Mouse (Mus musculus) ovary, postnatal 36 days (tissue): Measurements from ENCODE around the gene Znrf3.

ENCODE experiments used
- DNase-seq: peaks from one replicate; pipeline ENCODE4 v3.0.0; 2022; ENCODE audit warnings: low spot score, mixed read lengths

The Znrf3 gene

GRCm38 (mm10) chr11:5398301-5399053 is 46.2 kb downstream of the Znrf3 start:
- DNase-seq, result no peak

GRCm38 (mm10) chr11:5390969-5391831 is 53.4 kb downstream of the Znrf3 start:
- DNase-seq, result no peak

GRCm38 (mm10) chr11:5382652-5383051 is 62.0 kb downstream of the Znrf3 start:
- no peak for DNase-seq

GRCm38 (mm10) chr11:5381226-5381625 is 63.4 kb downstream of the Znrf3 start:
- peak; percentile 14 for DNase-seq

GRCm38 (mm10) chr11:5380275-5380674 is 64.4 kb downstream of the Znrf3 start:
- peak; percentile 22 for DNase-seq

DNA sequence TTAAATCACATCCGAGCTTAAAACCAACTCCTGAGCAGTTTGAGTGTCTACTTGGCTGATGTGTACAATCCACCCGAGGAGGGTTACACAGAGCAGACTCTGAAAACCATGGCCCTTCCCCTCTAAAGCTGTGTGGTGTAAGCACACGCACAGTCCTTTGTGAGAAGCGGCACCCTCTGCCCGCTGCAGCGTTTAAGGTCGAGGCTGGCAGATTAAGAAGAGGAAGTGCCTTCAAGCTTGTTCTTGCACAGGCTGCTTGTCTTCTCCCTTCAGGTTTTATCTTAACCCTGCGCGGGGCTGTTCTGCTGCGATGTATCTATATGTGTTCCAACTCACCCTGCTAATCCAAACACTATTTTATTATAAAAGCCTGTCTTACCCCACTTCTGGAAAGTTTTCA is 75.5 kb downstream of the Znrf3 start:
- no peak for DNase-seq

- no peak for DNase-seq
Observed at GRCm38 (mm10) chr11:5368492-5368891, 76.2 kb downstream of the Znrf3 start.

DNA sequence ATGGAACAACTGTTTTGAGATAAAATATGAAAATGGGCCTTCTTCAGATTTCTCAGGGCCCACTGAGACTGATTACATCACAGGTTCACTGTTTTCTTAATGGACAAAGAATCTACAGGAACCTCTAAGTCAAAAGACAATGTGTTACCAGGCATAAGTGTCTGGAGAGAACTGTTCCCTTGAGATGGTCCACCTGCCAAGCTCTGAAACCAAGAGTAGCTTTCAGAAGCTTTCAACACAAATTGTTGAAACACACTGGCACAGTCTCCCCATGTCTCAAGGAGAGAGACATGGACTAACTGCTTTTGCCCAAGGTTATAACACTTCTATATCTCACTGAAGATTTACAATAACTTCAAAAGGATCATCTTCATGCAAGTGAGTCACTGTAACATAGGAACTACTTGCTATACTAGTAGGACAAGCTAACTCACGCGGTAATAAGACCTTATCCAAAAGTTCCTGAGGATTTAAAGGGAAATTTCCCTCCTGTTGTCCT is 89.3 kb downstream of the Znrf3 start:
- no peak for DNase-seq

DNA sequence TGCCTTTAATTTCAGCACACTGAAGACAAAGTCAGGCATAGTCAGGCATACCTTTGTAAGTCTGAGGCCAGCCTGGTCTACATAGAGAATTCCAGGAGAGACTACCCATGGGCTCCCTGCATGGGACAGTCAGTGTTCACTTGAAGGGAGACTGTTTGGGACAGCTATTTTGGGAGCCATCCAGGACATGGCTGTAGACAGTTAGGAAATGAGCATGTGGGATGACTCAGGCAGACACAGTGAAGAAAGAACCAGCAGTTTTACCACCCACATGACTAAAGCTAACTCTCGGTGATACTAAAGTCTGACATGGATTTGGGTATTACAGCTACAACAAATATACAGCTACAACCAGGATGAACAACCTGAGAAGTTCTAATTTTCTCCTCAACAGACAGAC is 89.9 kb downstream of the Znrf3 start:
- DNase-seq, result no peak

- DNase-seq, result no peak
Observed at GRCm38 (mm10) chr11:5353032-5353431, 91.6 kb downstream of the Znrf3 start.

- no peak for DNase-seq
Observed at GRCm38 (mm10) chr11:5349483-5349882, 95.2 kb downstream of the Znrf3 start.

GRCm38 (mm10) chr11:5346845-5347640 is 97.6 kb downstream of the Znrf3 start:
- DNase-seq, result no peak

DNA sequence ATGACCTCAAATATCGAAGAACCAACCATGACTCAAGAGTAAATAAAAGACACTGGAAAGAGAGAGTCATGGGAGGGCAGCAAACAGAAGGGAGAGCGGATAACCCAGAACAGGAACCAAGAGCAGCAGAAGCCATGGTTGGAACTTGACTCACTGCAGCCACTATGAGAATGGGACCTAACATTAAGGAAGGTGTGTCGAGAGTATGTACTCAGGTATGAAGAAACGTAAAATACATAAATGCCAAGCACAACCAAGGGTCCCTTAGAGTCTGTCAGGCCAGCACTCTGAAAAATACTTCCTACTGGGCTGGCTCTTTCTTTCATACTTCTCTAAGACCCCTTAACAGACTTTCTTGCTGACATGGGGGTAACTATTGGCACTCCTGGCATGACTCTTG is 100.9 kb downstream of the Znrf3 start:
- DNase-seq, result no peak

DNA sequence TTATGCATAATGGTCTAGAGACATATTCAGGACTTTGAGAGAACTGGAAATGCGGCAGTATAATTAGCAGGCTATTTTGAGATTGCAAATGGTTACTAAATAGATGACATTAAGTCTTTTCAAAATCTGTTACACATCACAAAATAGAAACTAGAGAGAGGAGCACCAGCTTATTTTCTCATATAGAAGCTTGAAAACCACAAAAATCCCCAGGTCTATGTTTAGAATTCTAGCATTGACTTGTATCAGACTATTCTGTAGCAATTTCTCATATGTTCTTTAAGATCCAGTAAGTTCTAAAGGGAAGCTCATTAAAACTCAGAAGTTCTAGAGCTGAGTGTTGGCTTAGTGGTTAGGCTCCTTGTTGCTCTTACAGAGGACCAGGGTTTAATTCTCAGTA is 104.9 kb downstream of the Znrf3 start:
- DNase-seq, result no peak

DNA sequence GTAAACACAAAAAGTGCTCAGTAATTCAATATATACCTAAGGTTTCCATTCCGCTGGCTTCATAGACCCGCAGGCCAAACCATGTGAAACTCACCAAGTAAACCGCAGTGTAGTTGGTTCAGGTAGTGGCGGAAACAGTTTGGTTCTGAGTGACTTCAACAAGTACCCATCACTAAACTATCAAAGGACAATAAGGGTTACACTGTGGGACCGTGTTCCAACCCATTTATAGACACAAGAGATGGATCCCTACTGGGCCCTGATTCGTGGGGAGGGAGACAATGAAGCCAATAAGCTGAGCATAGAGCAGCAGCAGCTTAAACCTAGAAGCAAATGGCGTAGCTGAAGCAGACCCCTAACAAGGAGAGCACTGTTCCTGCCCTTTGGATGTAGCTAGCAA is 107.8 kb downstream of the Znrf3 start:
- DNase-seq, result no peak

- DNase-seq, result no peak
Observed at GRCm38 (mm10) chr11:5336269-5336668, 108.4 kb downstream of the Znrf3 start.

DNA sequence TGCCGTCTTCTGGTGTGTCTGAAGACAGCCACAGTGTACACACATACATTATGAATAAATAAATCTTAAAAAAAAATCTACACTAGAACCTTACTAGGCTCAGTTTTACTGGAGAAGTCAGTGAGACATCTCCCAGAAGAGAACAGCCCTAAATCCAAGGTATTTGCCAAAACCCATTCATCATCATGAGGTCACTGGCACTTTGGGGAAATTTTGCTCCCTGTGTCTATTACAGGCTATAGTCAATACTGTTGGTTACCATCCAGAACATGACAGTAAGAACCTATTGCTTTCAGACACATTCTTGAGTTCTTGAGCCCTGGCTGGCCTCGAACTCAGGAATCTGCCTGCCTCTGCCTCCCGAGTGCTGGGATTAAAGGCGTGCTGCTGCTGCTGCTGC is 113.8 kb downstream of the Znrf3 start:
- DNase-seq, result no peak

DNA sequence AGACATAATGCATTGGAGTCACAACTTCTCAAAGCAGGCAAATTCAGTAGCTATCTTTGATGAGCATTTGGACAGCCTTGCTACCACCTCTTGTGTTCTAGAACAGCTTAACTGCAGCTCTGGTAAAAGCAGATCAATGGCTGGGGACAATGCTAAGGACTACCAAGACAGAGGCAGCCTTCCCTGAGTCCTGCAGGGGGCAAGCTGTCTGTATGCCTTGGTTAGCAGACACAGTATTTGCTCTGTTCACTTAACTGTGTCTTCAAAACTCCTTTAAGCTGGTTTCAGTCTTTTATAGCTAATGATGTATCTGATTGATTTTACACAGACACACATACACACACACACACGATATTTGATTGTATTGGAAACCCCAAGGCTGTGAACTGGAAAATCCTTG is 117.0 kb downstream of the Znrf3 start:
- no peak for DNase-seq

DNA sequence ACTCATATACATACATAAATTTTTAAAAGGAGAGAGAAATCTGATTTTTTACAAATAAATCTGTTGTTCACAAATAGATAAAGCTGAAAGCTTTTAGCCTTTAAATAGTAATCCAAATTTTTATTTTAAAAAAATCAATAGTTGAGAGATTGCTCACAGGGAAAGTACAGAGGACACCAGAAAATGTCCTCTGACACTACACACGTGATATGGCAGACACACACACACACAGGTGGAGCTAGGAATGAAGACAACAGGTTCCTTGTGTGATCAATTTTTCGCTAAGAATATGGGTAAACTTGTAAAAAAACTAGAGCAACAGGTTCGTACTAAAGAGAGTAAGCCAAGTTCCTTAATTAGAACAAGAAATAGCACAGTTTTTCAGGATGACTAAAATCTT is 118.4 kb downstream of the Znrf3 start:
- no peak for DNase-seq

GRCm38 (mm10) chr11:5325217-5325616 is 119.4 kb downstream of the Znrf3 start:
- no peak for DNase-seq

DNA sequence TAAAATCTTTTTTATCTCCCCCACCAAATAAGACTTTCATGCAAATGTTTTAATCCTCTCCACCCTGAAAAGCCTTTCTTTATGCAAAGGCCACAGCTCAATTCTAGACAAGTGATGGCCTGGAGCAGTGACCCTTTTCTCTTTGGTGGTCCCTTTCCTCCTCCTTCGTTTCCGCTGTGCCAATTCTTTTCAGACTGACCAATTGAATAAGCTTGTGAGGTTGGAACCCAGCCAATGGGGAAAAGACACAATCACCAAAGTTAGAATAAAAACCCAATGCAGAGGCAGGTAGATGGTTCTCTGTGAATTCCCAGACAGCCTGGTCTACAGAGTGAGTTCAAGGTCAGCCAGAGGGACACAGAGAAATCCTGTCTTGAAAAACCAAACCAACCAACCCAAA is 120.4 kb downstream of the Znrf3 start:
- no peak for DNase-seq

- no peak for DNase-seq
Observed at GRCm38 (mm10) chr11:5321687-5322086, 123.0 kb downstream of the Znrf3 start.
